Mouse (Mus musculus) lung, postnatal 0 days (tissue): ENCODE results near the gene Cacna2d3. TPM values are rescaled to one million over a fixed set of nuclear protein-coding genes. Genes with fewer than 3 reads are reported as not detected.

Experiments used
- ATAC-seq: fragments of 200-750 bp; cut with Nextera tagmentation; 2 replicates; pipeline ENCODE4 v1.8.0; 2017; ENCODE audit warnings: moderate library complexity
- DNase-seq: peaks from one replicate; pipeline ENCODE4 v3.0.0-alpha.2; 2016; ENCODE audit warnings: low spot score
- H3K27ac ChIP-seq: fragments of 300-500 bp; sonication (generic); 2 replicates; pipeline ENCODE4 v1.5.1; 2014; ENCODE audit warnings: antibody characterized with exemption, mild to moderate bottlenecking, low read length, mixed read lengths
- H3K27me3 ChIP-seq: fragments of 300-500 bp; sonication (generic); replicated peaks from 2 replicates; pipeline ENCODE4 v1.6.1; 2014; ENCODE audit warnings: low read length, mixed read lengths; ENCODE audit not compliant: insufficient read depth
- H3K36me3 ChIP-seq: fragments of 300-500 bp; sonication (generic); 2 replicates; pipeline ENCODE4 v1.6.1; 2014; ENCODE audit warnings: low read length, mixed read lengths; ENCODE audit not compliant: insufficient read depth
- H3K4me1 ChIP-seq: fragments of 300-500 bp; sonication (generic); 2 replicates; pipeline ENCODE4 v1.6.1; 2014; ENCODE audit warnings: antibody characterized with exemption, low read depth, low read length, mixed read lengths; ENCODE audit not compliant: insufficient read depth
- H3K4me2 ChIP-seq: fragments of 300-500 bp; sonication (generic); replicated peaks from 2 replicates; pipeline ENCODE4 v1.6.1; 2014; ENCODE audit warnings: low read depth, mild to moderate bottlenecking, low read length, moderate library complexity, mixed read lengths
- H3K4me3 ChIP-seq: fragments of 300-500 bp; sonication (generic); 2 replicates; pipeline ENCODE4 v1.5.1; 2014; ENCODE audit warnings: low read depth, low read length
- H3K9ac ChIP-seq: fragments of 300-500 bp; sonication (generic); replicated peaks from 2 replicates; pipeline ENCODE4 v1.6.1; 2014; ENCODE audit warnings: low read depth, mild to moderate bottlenecking
- H3K9me3 ChIP-seq: fragments of 300-500 bp; sonication (generic); 2 replicates; pipeline ENCODE4 v1.6.1; 2016; ENCODE audit warnings: low read length, mixed read lengths
- CTCF ChIP-seq: IDR thresholded peaks from 2 replicates; pipeline ENCODE4 v1.5.1; 2016; ENCODE audit warnings: antibody characterized with exemption, mild to moderate bottlenecking
- EP300 ChIP-seq: IDR thresholded peaks from 2 replicates; pipeline ENCODE4 v1.6.1; 2016; ENCODE audit warnings: antibody characterized with exemption, mild to moderate bottlenecking, control low read depth
- WGBS: fragments of 180-500 bp; shearing (Covaris S2); extraction: QIAGEN DNeasy Blood & Tissue Kit; methylation state at CpG from one replicate; pipeline ENCODE4 v1.1.7; 2014; 5-methylcytosine and 5-hydroxymethylcytosine counted together
- polyA plus RNA-seq: library from polyadenylated mRNA; unstranded; fragments of >200 nt; fragmentation: Nextera tagmentation; extraction: Ambion mirVana; gene quantifications from 2 replicates; pipeline ENCODE4 v1.2.1, GENCODE M21; 2015

Gene Cacna2d3
- polyA plus RNA-seq, 1 experiment from 2014 or later = 0.50 TPM

DNA sequence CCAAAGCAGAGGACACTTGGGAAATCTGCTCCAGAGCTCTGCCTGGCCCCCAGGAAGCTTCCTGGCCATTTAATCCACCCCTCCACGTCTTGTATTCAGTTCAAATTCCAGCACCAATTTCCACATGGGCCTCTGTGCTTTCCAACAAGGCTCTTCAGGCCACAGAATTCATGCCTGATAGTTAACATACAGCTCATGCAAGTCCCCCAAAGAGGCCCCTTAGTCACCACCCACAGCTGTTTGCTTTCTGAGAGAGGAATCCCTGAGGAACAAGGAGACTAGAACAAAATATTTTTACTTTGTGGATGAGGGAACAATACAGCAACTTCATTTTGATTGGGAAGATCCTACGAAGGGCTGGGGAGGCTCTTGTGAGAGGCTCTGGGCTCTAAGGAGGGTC is 444.0 kb downstream of the Cacna2d3 start:
- H3K4me1 ChIP-seq = no peaks in the 10 kb centered on the region
- no peaks in the 10 kb centered on the region for H3K36me3 ChIP-seq
- H3K4me3 ChIP-seq = no peak overlapping the region
- TF ChIP-seq EP300 (no peak), CTCF (no peak)
- no peaks in the 10 kb centered on the region for H3K27me3 ChIP-seq
- no peak overlapping the region for H3K9ac ChIP-seq
- H3K9me3 ChIP-seq = no peaks in the 10 kb centered on the region
- DNase-seq (no peak), ATAC-seq (no peak)
- WGBS = 47% methylated on average over 2 of the region's 2 CpGs
- no peak overlapping the region for H3K4me2 ChIP-seq
- no peak overlapping the region for H3K27ac ChIP-seq

DNA sequence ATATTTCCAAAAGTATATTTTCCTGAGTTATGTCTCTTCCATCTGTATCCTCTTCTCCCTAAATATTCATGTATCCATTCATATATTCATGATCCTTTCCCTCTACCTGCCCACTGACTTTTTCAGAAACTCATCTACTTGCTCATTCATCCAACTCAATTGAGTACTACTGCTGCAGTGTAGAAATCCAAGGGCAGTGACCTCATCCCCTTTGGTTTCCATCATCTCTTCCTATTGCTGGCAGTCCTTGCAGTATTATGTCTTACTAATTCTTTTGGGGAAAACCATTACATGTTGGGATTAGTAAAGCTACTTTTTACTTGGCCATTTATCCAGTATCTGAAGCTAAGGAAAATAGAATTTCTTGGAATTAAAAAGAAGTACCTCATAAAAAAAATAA is 447.8 kb downstream of the Cacna2d3 start:
- Histone ChIP-seq H3K27ac (no peak overlapping the region), H3K9me3 (no peaks in the 10 kb centered on the region), H3K4me3 (no peak overlapping the region), H3K36me3 (no peaks in the 10 kb centered on the region), H3K4me2 (no peak overlapping the region), H3K4me1 (no peaks in the 10 kb centered on the region), H3K27me3 (no peaks in the 10 kb centered on the region), H3K9ac (no peak overlapping the region)
- ATAC-seq (no peak), DNase-seq (no peak)
- TF ChIP-seq CTCF (no peak), EP300 (no peak)

DNA sequence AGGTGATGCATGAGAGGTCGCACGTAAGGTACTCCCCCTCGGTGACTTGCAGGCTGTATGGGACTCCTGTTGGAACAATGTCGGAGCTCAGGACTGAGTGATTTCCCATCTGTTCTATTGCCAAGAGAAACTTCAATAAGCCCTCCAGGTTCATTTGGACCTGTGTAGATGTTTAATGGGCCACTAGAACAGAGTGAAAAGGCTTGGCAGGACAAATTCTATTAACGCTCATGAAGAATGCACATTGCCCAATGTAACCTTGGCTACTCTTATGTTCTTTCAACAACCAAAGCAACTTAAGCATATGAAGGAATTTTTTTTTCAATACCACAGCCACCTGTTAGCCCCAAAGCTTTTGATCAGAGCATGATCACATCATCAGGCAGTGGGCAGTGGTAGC is 451.1 kb downstream of the Cacna2d3 start:
- peak; percentile 54 for DNase-seq
- no peak overlapping the region for H3K4me3 ChIP-seq
- H3K27me3 ChIP-seq = no peaks in the 10 kb centered on the region
- WGBS = 80% methylated on average over 5 of the region's 5 CpGs
- TF ChIP-seq CTCF = no peak
- TF ChIP-seq EP300 = peak; percentile 53; the same call in 1 of the 2 replicates
- no peaks in the 10 kb centered on the region for H3K36me3 ChIP-seq
- no peaks in the 10 kb centered on the region for H3K4me1 ChIP-seq
- peak; percentile 59 for ATAC-seq
- H3K27ac ChIP-seq = no peak overlapping the region
- H3K9me3 ChIP-seq = no peaks in the 10 kb centered on the region
- H3K9ac ChIP-seq = no peak overlapping the region
- no peak overlapping the region for H3K4me2 ChIP-seq

DNA sequence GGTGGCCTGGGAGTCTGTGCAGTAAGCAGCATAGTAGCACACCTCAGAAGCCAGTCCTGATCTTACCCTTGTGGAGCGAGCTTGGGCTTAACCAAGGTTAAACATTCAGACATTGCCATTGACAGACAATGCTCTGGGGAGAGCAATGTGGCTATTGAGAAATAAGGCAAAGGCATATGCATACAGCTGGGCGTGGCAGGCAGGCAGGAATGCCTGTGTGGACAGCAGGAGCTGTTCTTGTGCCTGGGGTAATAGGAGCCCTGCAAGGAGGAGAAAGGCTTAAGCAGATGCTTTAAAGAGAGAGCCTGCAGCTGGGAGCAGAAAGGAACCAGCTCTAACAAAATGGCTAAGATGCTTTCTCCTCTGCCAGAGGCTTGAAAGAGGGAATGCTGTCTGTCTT is 451.8 kb downstream of the Cacna2d3 start:
- Histone ChIP-seq H3K9ac (no peak overlapping the region), H3K4me2 (no peak overlapping the region), H3K27ac (no peak overlapping the region), H3K36me3 (no peaks in the 10 kb centered on the region), H3K4me1 (no peaks in the 10 kb centered on the region), H3K9me3 (no peaks in the 10 kb centered on the region), H3K27me3 (no peaks in the 10 kb centered on the region), H3K4me3 (no peak overlapping the region)
- TF ChIP-seq CTCF (no peak), EP300 (no peak)
- ATAC-seq (peak; percentile 50; the same call in 1 of the 2 replicates), DNase-seq (peak; percentile 19)
- 37% methylated on average over 2 of the region's 2 CpGs for WGBS

DNA sequence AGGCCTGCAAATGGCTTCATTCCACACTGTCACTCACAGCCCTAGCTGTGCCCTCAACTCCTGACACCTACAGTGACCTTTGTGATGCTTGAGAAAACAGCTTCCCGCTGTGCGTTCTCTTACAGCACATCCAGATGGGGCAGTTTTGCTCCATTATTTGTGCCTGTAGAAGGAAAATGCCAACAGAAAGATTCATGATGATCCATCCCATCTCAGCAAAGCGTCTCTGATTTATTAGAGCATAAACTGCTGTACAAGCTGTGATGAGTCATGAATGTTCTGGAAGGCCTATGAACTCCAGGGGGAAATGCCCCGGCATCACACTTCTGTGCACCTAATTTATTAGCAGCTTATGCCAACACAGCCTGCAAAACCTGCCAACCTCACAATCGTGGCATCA is 453.1 kb downstream of the Cacna2d3 start:
- DNase-seq (no peak), ATAC-seq (no peak)
- no peak for TF ChIP-seq EP300
- no peak for TF ChIP-seq CTCF
- no peak overlapping the region for H3K9ac ChIP-seq
- no peaks in the 10 kb centered on the region for H3K4me1 ChIP-seq
- no peak overlapping the region for H3K4me3 ChIP-seq
- no peaks in the 10 kb centered on the region for H3K27me3 ChIP-seq
- H3K36me3 ChIP-seq = no peaks in the 10 kb centered on the region
- H3K4me2 ChIP-seq = no peak overlapping the region
- WGBS = 33% methylated on average over 5 of the region's 5 CpGs
- H3K9me3 ChIP-seq = no peaks in the 10 kb centered on the region
- no peak overlapping the region for H3K27ac ChIP-seq

DNA sequence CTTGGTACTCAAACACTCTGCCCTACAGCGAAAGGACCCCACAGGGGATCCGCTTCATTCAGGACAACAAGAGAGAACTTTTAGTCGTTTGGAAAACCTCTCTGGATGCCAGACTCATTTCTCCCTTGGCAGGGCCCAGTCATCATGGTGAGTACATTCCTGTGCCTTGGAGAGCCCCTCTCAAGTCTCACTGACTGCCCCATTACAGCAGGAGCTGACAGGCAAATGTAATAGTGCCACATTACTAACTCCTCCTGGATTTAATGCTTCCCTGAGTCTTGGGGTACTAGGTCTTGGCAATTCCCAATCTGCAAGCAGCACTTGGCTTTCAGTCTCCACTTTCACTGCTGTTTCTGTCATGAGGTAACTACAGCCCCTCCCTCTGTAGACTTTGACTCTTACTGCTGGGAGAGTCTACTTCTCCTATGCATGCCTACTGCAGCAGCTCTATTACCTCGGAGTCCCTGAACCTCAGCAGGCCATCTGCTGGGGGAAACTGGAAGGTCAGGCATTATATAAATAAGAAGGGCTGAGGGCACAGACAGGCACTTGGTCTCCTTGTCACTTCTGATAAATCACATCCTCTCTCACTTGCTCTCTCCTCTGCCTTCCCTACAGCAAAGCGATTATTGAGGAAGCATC is 454.3 kb downstream of the Cacna2d3 start:
- Histone ChIP-seq H3K4me1 (no peaks in the 10 kb centered on the region), H3K9me3 (no peaks in the 10 kb centered on the region), H3K9ac (no peak overlapping the region), H3K4me3 (no peak overlapping the region), H3K4me2 (no peak overlapping the region), H3K36me3 (no peaks in the 10 kb centered on the region), H3K27ac (no peak overlapping the region), H3K27me3 (no peaks in the 10 kb centered on the region)
- 42% methylated on average over 5 of the region's 5 CpGs for WGBS
- TF ChIP-seq EP300 (0 out of 2 replicates have a peak, but pooled peaks have one; percentile 22), CTCF (peak; percentile 64)
- ATAC-seq (peak; percentile 71), DNase-seq (peak; percentile 66)

DNA sequence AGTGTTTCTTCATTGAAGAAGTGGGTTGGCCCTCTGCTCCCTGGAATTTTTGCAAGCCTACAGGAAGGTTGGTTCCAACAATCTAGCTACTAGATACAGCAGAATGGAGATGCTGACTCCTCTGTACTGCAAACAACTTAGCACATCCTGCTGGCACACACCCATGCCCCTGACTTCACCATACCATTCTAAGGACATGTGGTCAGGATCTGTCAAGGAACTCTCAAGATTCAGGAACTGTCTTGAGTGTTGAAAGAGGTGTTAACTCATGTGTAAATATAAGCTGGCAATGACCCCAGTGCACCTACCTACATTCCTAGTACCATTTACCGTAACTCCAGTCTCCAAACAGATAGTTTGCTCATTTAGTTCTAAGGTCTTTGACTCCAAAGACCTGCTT is 461.0 kb downstream of the Cacna2d3 start:
- Histone ChIP-seq H3K4me1 (no peaks in the 10 kb centered on the region), H3K27ac (no peak overlapping the region), H3K4me2 (no peak overlapping the region), H3K9ac (no peak overlapping the region), H3K9me3 (no peaks in the 10 kb centered on the region), H3K27me3 (no peaks in the 10 kb centered on the region), H3K36me3 (no peaks in the 10 kb centered on the region), H3K4me3 (no peak overlapping the region)
- ATAC-seq = peak; percentile 54
- peak; percentile 50 for DNase-seq
- 52% methylated on average over 1 of the region's 1 CpGs for WGBS
- TF ChIP-seq EP300 = no peak; the same call in 1 of the 2 replicates
- TF ChIP-seq CTCF = no peak
